Mouse (Mus musculus) lung, postnatal 0 days (tissue): Measurements from ENCODE around the gene Gm17349.

Source experiments
- CTCF ChIP-seq: IDR thresholded peaks from 2 replicates; pipeline ENCODE4 v1.5.1; 2016; ENCODE audit warnings: antibody characterized with exemption, mild to moderate bottlenecking
- EP300 ChIP-seq: IDR thresholded peaks from 2 replicates; pipeline ENCODE4 v1.6.1; 2016; ENCODE audit warnings: antibody characterized with exemption, mild to moderate bottlenecking, control low read depth

DNA sequence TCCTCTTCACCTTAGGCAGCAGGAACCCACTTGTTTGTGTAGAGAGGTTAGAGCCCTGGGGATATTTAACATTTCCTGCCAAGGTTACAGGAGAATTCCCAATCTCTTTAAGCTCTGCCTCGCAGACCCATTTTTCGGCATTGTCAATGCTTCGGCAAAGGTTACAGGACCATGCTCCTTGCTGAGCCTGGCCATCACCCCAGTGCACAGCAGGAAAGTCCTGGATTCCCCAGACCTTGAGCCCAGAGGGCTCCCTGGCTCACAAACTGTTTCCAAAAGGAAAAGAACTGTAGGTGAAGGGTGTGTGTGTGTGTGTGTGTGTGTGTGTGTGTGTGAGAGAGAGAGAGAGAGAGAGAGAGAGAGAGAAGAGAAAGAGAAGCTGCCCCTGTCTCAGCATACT, 30.4 kb downstream of the Gm17349 start:
- TF ChIP-seq CTCF: no peak
- TF ChIP-seq EP300: no peak
